Mouse (Mus musculus): ENCODE data around the gene Gnl2. TPM values are rescaled to one million over a fixed set of nuclear protein-coding genes. Genes with fewer than 3 reads are reported as not detected.

Gnl2 gene
- polyA plus RNA-seq, 1 experiment from 2014 or later = 98.5 TPM

DNA sequence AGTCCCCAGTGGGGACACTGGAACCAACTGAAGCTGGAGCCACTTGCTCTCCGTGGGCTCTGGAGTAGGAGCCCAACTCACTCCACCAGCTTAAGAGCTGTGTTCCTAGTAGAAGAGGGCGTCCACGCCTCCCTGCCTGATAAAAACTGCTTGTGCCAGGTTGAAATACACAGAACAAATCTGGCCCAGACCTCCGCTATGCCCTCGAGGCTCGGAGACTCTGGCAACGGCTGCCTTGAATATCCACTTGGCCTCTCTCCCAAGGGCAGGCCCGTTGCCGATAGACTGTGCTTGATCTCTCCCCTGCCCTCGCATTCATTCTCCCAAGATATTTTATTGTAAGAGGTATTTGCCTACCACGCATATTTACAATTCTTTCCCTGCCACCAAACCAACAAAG, 1.0 kb downstream of the Gnl2 start:
- no peak overlapping the region for H3K27ac ChIP-seq (ENCODE audit: low read depth, low read length)
- H3K36me3 ChIP-seq (ENCODE audit: control insufficient read depth, insufficient read depth, low read length) = no peaks in the 10 kb centered on the region
- H3K27me3 ChIP-seq (ENCODE audit: control insufficient read depth, insufficient read depth, low read length) = no peaks in the 10 kb centered on the region
- no peak overlapping the region for H3K4me2 ChIP-seq (ENCODE audit: low read depth, low read length, severe bottlenecking)
- no peak for ATAC-seq (replicated peaks; ENCODE audit: low FRiP score)
- no peaks in the 10 kb centered on the region for H3K9me3 ChIP-seq (ENCODE audit: control insufficient read depth, low read length)
- H3K4me1 ChIP-seq (replicated peaks; ENCODE audit: control insufficient read depth, insufficient read depth, low read length) = no peaks in the 10 kb centered on the region
- no peak for DNase-seq (ENCODE audit: low spot score)
- WGBS = 77% methylated on average over 11 of the region's 11 CpGs
- no peak overlapping the region for H3K9ac ChIP-seq (ENCODE audit: low read length)
- H3K4me3 ChIP-seq (ENCODE audit: low read depth, low read length) = no peak overlapping the region

DNA sequence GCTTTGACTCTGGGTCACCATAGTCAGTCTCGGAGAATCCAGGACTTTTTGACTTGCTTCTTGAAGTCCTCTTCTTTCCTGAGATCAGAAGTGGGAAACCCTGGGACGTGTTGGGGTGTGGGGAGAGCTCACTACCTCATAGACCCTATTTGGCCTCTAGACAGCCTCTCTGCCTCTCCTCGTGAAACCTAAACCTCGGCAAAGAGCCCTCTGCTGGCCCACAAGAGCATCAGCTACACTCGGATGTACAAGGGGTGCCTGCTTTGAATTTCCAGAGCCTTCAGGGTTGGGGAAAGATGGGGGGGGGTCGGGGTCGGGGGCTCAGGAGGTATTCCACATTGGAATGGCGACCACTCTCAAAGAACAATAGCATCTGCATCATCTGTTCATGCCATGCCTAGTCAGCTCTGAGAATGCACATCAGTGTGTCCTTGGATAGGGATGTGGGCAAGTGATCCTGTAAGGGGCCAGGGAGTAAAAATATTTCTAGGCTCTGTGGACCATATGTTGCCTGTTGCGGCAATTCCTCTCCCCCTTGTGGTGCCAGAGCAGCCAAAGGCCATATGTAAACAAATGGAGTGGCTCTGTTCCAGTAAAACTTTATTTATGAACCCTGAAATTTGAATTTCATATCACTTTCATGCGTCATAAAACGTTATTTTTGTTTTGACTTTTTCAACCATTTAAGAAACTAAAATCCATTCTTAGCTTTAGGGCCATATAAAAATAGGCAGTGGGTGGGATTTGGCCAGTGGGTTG, 4.6 kb downstream of the Gnl2 start:
- Histone ChIP-seq H3K4me2 (ENCODE audit: low read depth, low read length, severe bottlenecking) (no peak overlapping the region), H3K27ac (ENCODE audit: low read depth, low read length) (no peak overlapping the region), H3K4me1 (replicated peaks; ENCODE audit: control insufficient read depth, insufficient read depth, low read length) (no peaks in the 10 kb centered on the region), H3K4me3 (ENCODE audit: low read depth, low read length) (no peak overlapping the region), H3K27me3 (ENCODE audit: control insufficient read depth, insufficient read depth, low read length) (no peaks in the 10 kb centered on the region), H3K36me3 (ENCODE audit: control insufficient read depth, insufficient read depth, low read length) (no peaks in the 10 kb centered on the region), H3K9me3 (ENCODE audit: control insufficient read depth, low read length) (no peaks in the 10 kb centered on the region), H3K9ac (ENCODE audit: low read length) (no peak overlapping the region)
- no peak for ATAC-seq (replicated peaks; ENCODE audit: low FRiP score)
- peak; percentile 55 for DNase-seq (ENCODE audit: low spot score)
- 33% methylated on average over 11 of the region's 11 CpGs for WGBS

DNA sequence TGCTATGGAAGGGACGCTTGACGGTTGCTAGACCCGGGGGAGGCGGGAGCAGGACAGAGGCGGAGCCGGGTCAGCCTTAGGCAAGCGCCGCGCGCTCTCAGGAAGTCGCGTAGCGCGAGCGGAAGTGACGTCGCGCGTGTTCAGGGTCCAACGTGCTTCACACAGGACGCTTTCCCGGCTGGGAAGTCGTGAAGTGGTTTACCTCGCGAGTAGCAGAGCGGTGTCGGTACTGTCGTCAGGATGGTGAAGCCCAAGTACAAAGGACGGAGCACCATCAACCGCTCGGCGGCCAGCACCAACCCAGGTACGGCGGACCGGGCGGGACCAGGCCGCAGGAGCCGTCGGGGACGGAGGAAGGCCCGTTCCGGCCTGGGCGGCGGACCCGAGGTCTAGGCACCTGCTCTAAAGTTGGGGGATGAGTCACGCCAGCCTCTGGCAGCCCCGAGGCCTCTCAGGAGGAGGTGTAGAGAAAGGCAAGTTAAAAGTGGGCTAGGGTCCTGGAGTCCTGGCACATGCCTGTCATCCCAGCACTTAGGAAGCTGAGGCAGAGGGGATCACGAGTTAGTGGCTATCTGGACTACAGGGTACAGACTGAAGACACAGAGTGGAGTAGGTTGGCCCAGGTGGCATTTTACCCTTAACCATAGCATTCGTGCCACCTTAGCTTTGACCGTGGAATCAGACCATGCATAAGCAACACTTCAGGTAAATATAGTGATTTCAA, 13.7 kb downstream of the Gnl2 start:
- 1% methylated on average over 50 of the region's 50 CpGs for WGBS
- DNase-seq (ENCODE audit: low spot score) (peak; percentile 97), ATAC-seq (replicated peaks; ENCODE audit: low FRiP score) (peak; percentile 99)
- H3K27me3 ChIP-seq (ENCODE audit: control insufficient read depth, insufficient read depth, low read length) = no peaks in the 10 kb centered on the region
- H3K4me2 ChIP-seq (ENCODE audit: low read depth, low read length, severe bottlenecking) = peak overlapping the region; percentile 93
- peaks cover 2% of the 10 kb centered on the region; the same call in 1 of the 2 replicates for H3K36me3 ChIP-seq (ENCODE audit: control insufficient read depth, insufficient read depth, low read length)
- peaks cover 6% of the 10 kb centered on the region; the same call in 1 of the 2 replicates for H3K4me1 ChIP-seq (replicated peaks; ENCODE audit: control insufficient read depth, insufficient read depth, low read length)
- peak overlapping the region; percentile 83 for H3K9ac ChIP-seq (ENCODE audit: low read length)
- H3K9me3 ChIP-seq (ENCODE audit: control insufficient read depth, low read length) = no peaks in the 10 kb centered on the region
- H3K27ac ChIP-seq (ENCODE audit: low read depth, low read length) = peak overlapping the region; percentile 31; the same call in 1 of the 2 replicates
- peak overlapping the region; percentile 94 for H3K4me3 ChIP-seq (ENCODE audit: low read depth, low read length)

DNA sequence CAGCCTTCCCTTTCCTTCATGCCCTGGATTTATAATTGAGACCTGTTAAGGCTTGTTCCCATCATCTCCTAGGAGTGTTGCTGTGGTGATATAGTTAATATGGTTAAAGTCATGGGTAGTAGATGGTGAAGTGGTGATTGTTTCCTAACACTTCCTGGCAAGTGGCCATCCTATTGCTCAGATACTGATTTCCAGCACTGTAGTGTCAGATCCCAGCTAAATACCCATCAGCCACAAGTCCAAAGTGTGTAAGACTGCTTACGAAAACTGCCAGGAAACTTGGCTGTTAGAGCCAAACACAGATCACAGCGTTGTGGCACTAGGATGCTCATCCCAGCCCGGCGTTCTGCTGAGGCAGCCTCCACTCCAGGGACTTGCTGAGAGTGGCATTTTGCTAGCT, 18.0 kb downstream of the Gnl2 start:
- H3K9me3 ChIP-seq (ENCODE audit: control insufficient read depth, low read length) = no peaks in the 10 kb centered on the region
- no peak overlapping the region for H3K4me2 ChIP-seq (ENCODE audit: low read depth, low read length, severe bottlenecking)
- H3K9ac ChIP-seq (ENCODE audit: low read length) = no peak overlapping the region
- ATAC-seq (replicated peaks; ENCODE audit: low FRiP score) (no peak), DNase-seq (ENCODE audit: low spot score) (no peak)
- H3K27ac ChIP-seq (ENCODE audit: low read depth, low read length) = no peak overlapping the region
- no peaks in the 10 kb centered on the region for H3K27me3 ChIP-seq (ENCODE audit: control insufficient read depth, insufficient read depth, low read length)
- peaks cover 13% of the 10 kb centered on the region; the same call in 1 of the 2 replicates for H3K36me3 ChIP-seq (ENCODE audit: control insufficient read depth, insufficient read depth, low read length)
- peaks cover 6% of the 10 kb centered on the region; the same call in 1 of the 2 replicates for H3K4me1 ChIP-seq (replicated peaks; ENCODE audit: control insufficient read depth, insufficient read depth, low read length)
- H3K4me3 ChIP-seq (ENCODE audit: low read depth, low read length) = no peak overlapping the region
- 97% methylated on average over 4 of the region's 4 CpGs for WGBS

DNA sequence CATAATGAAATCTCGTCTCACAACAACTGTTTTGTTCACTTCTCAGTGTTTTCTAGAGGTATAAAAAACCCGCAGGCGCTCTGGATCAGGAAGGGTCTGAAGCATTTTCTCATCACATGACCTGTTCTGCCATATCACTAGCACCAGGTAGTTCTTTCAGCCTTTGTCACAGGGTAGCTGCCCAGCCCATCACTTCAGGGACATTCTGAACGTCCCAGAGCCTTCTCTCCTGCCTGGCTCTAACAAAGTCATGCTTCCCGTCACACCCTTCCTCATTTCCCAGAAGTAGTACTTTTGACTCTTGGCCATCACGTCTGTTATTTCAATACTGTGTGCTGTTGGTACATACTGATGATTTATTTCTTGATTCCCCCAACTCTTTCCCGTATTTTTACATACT, 28.1 kb downstream of the Gnl2 start:
- DNase-seq (ENCODE audit: low spot score) (no peak), ATAC-seq (replicated peaks; ENCODE audit: low FRiP score) (no peak)
- Histone ChIP-seq H3K27ac (ENCODE audit: low read depth, low read length) (no peak overlapping the region), H3K4me1 (replicated peaks; ENCODE audit: control insufficient read depth, insufficient read depth, low read length) (no peaks in the 10 kb centered on the region), H3K4me3 (ENCODE audit: low read depth, low read length) (no peak overlapping the region), H3K4me2 (ENCODE audit: low read depth, low read length, severe bottlenecking) (no peak overlapping the region), H3K36me3 (ENCODE audit: control insufficient read depth, insufficient read depth, low read length) (peaks cover 10% of the 10 kb centered on the region), H3K9ac (ENCODE audit: low read length) (no peak overlapping the region), H3K27me3 (ENCODE audit: control insufficient read depth, insufficient read depth, low read length) (no peaks in the 10 kb centered on the region), H3K9me3 (ENCODE audit: control insufficient read depth, low read length) (no peaks in the 10 kb centered on the region)
- 91% methylated on average over 7 of the region's 7 CpGs for WGBS

DNA sequence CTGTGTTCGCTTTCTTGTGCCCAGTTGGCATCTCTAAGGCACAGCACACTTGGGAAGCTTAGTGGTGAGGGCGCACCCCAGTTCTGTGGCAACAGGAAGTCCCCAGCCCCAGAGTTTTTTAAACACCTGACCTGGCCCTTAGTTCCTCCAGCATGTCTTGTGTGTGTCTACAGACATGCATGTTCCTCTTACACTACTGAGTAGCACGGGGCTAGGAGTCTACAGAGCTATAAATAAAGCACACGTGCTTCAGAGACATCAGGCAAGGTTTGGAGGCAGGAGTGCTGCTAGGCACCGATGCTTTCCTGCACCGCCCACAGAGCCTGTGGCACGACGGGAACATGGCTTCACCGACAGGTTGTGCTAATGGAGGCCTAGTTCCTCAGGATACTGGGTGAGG, 39.0 kb downstream of the Gnl2 start:
- Histone ChIP-seq H3K9me3 (ENCODE audit: control insufficient read depth, low read length) (no peaks in the 10 kb centered on the region), H3K27me3 (ENCODE audit: control insufficient read depth, insufficient read depth, low read length) (no peaks in the 10 kb centered on the region), H3K4me2 (ENCODE audit: low read depth, low read length, severe bottlenecking) (no peak overlapping the region), H3K36me3 (ENCODE audit: control insufficient read depth, insufficient read depth, low read length) (peaks cover 6% of the 10 kb centered on the region; the same call in 1 of the 2 replicates), H3K4me1 (replicated peaks; ENCODE audit: control insufficient read depth, insufficient read depth, low read length) (no peaks in the 10 kb centered on the region; the same call in 1 of the 2 replicates), H3K27ac (ENCODE audit: low read depth, low read length) (no peak overlapping the region), H3K4me3 (ENCODE audit: low read depth, low read length) (no peak overlapping the region), H3K9ac (ENCODE audit: low read length) (no peak overlapping the region)
- 93% methylated on average over 9 of the region's 9 CpGs for WGBS
- DNase-seq (ENCODE audit: low spot score) (no peak), ATAC-seq (replicated peaks; ENCODE audit: low FRiP score) (no peak)

DNA sequence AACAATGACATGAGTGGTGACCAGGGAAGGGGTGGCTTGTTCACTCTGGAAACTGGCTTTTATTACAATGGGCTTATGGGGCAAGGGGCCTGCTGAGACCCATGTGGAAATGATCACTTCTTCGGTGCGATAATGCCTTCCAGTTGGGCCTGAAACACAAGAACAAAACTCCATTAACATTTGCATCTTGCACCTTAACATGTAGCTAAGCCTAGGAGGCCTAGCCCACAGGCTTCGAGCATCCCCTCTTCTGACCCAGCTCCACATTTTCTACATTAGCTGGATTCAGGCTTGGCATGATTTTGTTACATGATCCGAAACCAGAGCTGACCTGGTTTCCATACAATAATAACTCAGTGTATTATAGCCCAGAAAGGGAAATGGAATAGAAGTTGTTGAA, 40.1 kb downstream of the Gnl2 start:
- Histone ChIP-seq H3K9ac (ENCODE audit: low read length) (no peak overlapping the region), H3K4me3 (ENCODE audit: low read depth, low read length) (no peak overlapping the region), H3K27ac (ENCODE audit: low read depth, low read length) (no peak overlapping the region), H3K4me2 (ENCODE audit: low read depth, low read length, severe bottlenecking) (no peak overlapping the region), H3K27me3 (ENCODE audit: control insufficient read depth, insufficient read depth, low read length) (no peaks in the 10 kb centered on the region), H3K9me3 (ENCODE audit: control insufficient read depth, low read length) (no peaks in the 10 kb centered on the region), H3K4me1 (replicated peaks; ENCODE audit: control insufficient read depth, insufficient read depth, low read length) (no peaks in the 10 kb centered on the region; the same call in 1 of the 2 replicates), H3K36me3 (ENCODE audit: control insufficient read depth, insufficient read depth, low read length) (peaks cover 6% of the 10 kb centered on the region; the same call in 1 of the 2 replicates)
- no peak for ATAC-seq (replicated peaks; ENCODE audit: low FRiP score)
- no peak for DNase-seq (ENCODE audit: low spot score)
- 79% methylated on average over 4 of the region's 4 CpGs for WGBS

DNA sequence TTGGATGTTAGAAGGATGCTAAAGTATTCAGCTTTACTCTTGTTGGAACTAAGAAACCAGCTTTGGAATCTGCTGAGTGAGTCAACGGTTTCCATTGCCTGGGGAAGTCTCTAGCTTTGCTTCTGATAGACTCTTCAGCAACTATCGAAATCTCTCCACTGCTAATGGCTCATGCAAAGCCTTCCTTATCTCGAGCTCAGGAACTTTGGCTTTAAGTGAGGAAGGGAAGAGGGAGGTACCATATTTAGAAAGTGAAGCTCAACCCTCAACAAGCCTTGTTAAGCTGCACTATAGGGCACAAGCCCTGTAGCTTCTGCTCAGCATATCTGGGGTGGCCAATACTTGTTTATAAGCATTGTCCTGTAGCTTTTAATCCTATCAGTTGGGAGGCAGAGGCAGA, 40.9 kb downstream of the Gnl2 start:
- Histone ChIP-seq H3K27ac (ENCODE audit: low read depth, low read length) (no peak overlapping the region), H3K9me3 (ENCODE audit: control insufficient read depth, low read length) (no peaks in the 10 kb centered on the region), H3K4me2 (ENCODE audit: low read depth, low read length, severe bottlenecking) (no peak overlapping the region), H3K4me1 (replicated peaks; ENCODE audit: control insufficient read depth, insufficient read depth, low read length) (no peaks in the 10 kb centered on the region; the same call in 1 of the 2 replicates), H3K9ac (ENCODE audit: low read length) (no peak overlapping the region), H3K27me3 (ENCODE audit: control insufficient read depth, insufficient read depth, low read length) (no peaks in the 10 kb centered on the region), H3K36me3 (ENCODE audit: control insufficient read depth, insufficient read depth, low read length) (peaks cover 6% of the 10 kb centered on the region; the same call in 1 of the 2 replicates), H3K4me3 (ENCODE audit: low read depth, low read length) (no peak overlapping the region)
- ATAC-seq (replicated peaks; ENCODE audit: low FRiP score) (no peak), DNase-seq (ENCODE audit: low spot score) (no peak)
- WGBS = 64% methylated on average over 3 of the region's 3 CpGs

All from forebrain, embryonic 11.5 days (tissue).